Mouse (Mus musculus) embryonic facial prominence, embryonic 14.5 days (tissue): ENCODE results near the gene Ggnbp2. TPM values are rescaled to one million over a fixed set of nuclear protein-coding genes. Genes with fewer than 3 reads are reported as not detected.
A peak's percentile ranks its signal among the peaks of the same experiment; 100 is the strongest.

ENCODE experiments used
- ATAC-seq: fragments of 200-750 bp; cut with Nextera tagmentation; 2 replicates; pipeline ENCODE4 v1.8.0; 2017; ENCODE audit warnings: low read depth, moderate number of reproducible peaks, moderate TSS enrichment
- DNase-seq: peaks from one replicate; pipeline ENCODE4 v3.0.0-alpha.2; 2015; ENCODE audit warnings: low spot score
- H3K27ac ChIP-seq: fragments of 300-500 bp; sonication (generic); replicated peaks from 2 replicates; pipeline ENCODE4 v1.5.1; 2014; ENCODE audit warnings: low read depth, mild to moderate bottlenecking, low read length, moderate library complexity
- H3K27me3 ChIP-seq: fragments of 300-500 bp; sonication (generic); replicated peaks from 2 replicates; pipeline ENCODE4 v1.6.1; 2014; ENCODE audit warnings: low read length; ENCODE audit not compliant: control insufficient read depth, insufficient read depth
- H3K36me3 ChIP-seq: fragments of 300-500 bp; sonication (generic); 2 replicates; pipeline ENCODE4 v1.6.1; 2014; ENCODE audit warnings: low read length, mixed read lengths; ENCODE audit not compliant: control insufficient read depth, insufficient read depth
- H3K4me1 ChIP-seq: fragments of 300-500 bp; sonication (generic); 2 replicates; pipeline ENCODE4 v1.6.1; 2014; ENCODE audit warnings: antibody characterized with exemption, low read length; ENCODE audit not compliant: control insufficient read depth, insufficient read depth
- H3K4me2 ChIP-seq: fragments of 300-500 bp; sonication (generic); 2 replicates; pipeline ENCODE4 v1.6.1; 2014; ENCODE audit warnings: low read depth, mild to moderate bottlenecking, low read length, moderate library complexity, mixed read lengths
- H3K4me3 ChIP-seq: fragments of 300-500 bp; sonication (generic); 2 replicates; pipeline ENCODE4 v1.5.1; 2014; ENCODE audit warnings: low read depth, mild to moderate bottlenecking, low read length
- H3K9ac ChIP-seq: fragments of 300-500 bp; sonication (generic); 2 replicates; pipeline ENCODE4 v1.6.1; 2014; ENCODE audit warnings: low read depth, mild to moderate bottlenecking, low read length, moderate library complexity, mixed read lengths
- H3K9me3 ChIP-seq: fragments of 300-500 bp; sonication (generic); 2 replicates; pipeline ENCODE4 v1.6.1; 2016; ENCODE audit warnings: low read length; ENCODE audit not compliant: control insufficient read depth
- WGBS: fragments of 180-500 bp; shearing (Covaris S2); extraction: QIAGEN DNeasy Blood & Tissue Kit; methylation state at CpG from one replicate; pipeline ENCODE4 v1.1.7; 2014; 5-methylcytosine and 5-hydroxymethylcytosine counted together
- polyA plus RNA-seq: library from polyadenylated mRNA; unstranded; fragments of >200 nt; fragmentation: Nextera tagmentation; extraction: Ambion mirVana; gene quantifications from 2 replicates; pipeline ENCODE4 v1.2.1, GENCODE M21; 2014

Gene Ggnbp2
- 62.4 and 67.0 TPM in 2 replicates for polyA plus RNA-seq

GRCm38 (mm10) chr11:84870337-84871043 lies at the start of gene Ggnbp2:
TSS of gene Ggnbp2 (minus strand) at chr11:84870817.
- DNase-seq (peak; percentile 96), ATAC-seq (peak; percentile 90)
- peaks cover 6% of the 10 kb centered on the region; the same call in 1 of the 2 replicates for H3K36me3 ChIP-seq
- peaks cover 11% of the 10 kb centered on the region for H3K4me1 ChIP-seq
- peak within 1 kb of the TSS; percentile 84 for H3K4me3 ChIP-seq
- WGBS: 0% methylated on average over 23 of the region's 62 CpGs
- H3K27ac ChIP-seq: peak within 1 kb of the TSS; percentile 99
- no peaks in the 10 kb centered on the region for H3K9me3 ChIP-seq
- H3K4me2 ChIP-seq: peak within 1 kb of the TSS; percentile 89
- H3K27me3 ChIP-seq: no peaks in the 10 kb centered on the region
- peak within 1 kb of the TSS; percentile 95 for H3K9ac ChIP-seq

- no peak for ATAC-seq
- H3K9me3 ChIP-seq: no peaks in the 10 kb centered on the region
- no peaks in the 10 kb centered on the region for H3K36me3 ChIP-seq
- no peak for DNase-seq
- H3K4me3 ChIP-seq: no peak overlapping the region
- no peaks in the 10 kb centered on the region for H3K4me1 ChIP-seq
- H3K9ac ChIP-seq: no peak overlapping the region
- H3K27ac ChIP-seq: no peak overlapping the region
- no peaks in the 10 kb centered on the region for H3K27me3 ChIP-seq
- 71% methylated on average over 7 of the region's 7 CpGs for WGBS
- no peak overlapping the region for H3K4me2 ChIP-seq
These were observed 49.3 kb upstream of the Ggnbp2 start for GRCm38 (mm10) chr11:84919951-84920350.

GRCm38 (mm10) chr11:84919276-84919675 lies 48.7 kb upstream of the Ggnbp2 start:
- Histone ChIP-seq H3K4me1 (no peaks in the 10 kb centered on the region), H3K4me2 (no peak overlapping the region), H3K27me3 (no peaks in the 10 kb centered on the region), H3K4me3 (no peak overlapping the region), H3K36me3 (no peaks in the 10 kb centered on the region), H3K9ac (no peak overlapping the region), H3K27ac (no peak overlapping the region), H3K9me3 (no peaks in the 10 kb centered on the region)
- DNase-seq: peak; percentile 29
- ATAC-seq: no peak
- WGBS: 38% methylated on average over 3 of the region's 3 CpGs

GRCm38 (mm10) chr11:84918425-84918824 lies 47.8 kb upstream of the Ggnbp2 start:
- ATAC-seq (peak; percentile 82), DNase-seq (peak; percentile 79)
- no peaks in the 10 kb centered on the region for H3K4me1 ChIP-seq
- H3K4me2 ChIP-seq: peak overlapping the region; percentile 18
- no peak overlapping the region for H3K27ac ChIP-seq
- 6% methylated on average over 16 of the region's 16 CpGs for WGBS
- no peak overlapping the region for H3K9ac ChIP-seq
- H3K4me3 ChIP-seq: 0 out of 2 replicates have a peak overlapping the region, but pooled peaks have one; percentile 12
- no peaks in the 10 kb centered on the region for H3K27me3 ChIP-seq
- peaks cover 7% of the 10 kb centered on the region; the same call in 1 of the 2 replicates for H3K36me3 ChIP-seq
- no peaks in the 10 kb centered on the region for H3K9me3 ChIP-seq

GRCm38 (mm10) chr11:84916703-84917300 lies 46.2 kb upstream of the Ggnbp2 start:
- H3K4me1 ChIP-seq: no peaks in the 10 kb centered on the region
- peak overlapping the region; percentile 91 for H3K4me3 ChIP-seq
- no peak overlapping the region for H3K27ac ChIP-seq
- H3K4me2 ChIP-seq: peak overlapping the region; percentile 77
- peaks cover 20% of the 10 kb centered on the region; the same call in 1 of the 2 replicates for H3K36me3 ChIP-seq
- no peaks in the 10 kb centered on the region for H3K27me3 ChIP-seq
- WGBS: 61% methylated on average over 7 of the region's 7 CpGs
- DNase-seq: no peak
- no peaks in the 10 kb centered on the region for H3K9me3 ChIP-seq
- H3K9ac ChIP-seq: peak overlapping the region; percentile 82
- ATAC-seq: no peak

- DNase-seq (peak; percentile 97), ATAC-seq (peak; percentile 95)
- Histone ChIP-seq H3K4me2 (peak within 1 kb of the TSS; percentile 77), H3K27ac (peak within 1 kb of the TSS; percentile 39; the same call in 1 of the 2 replicates), H3K4me3 (peak within 1 kb of the TSS; percentile 91), H3K27me3 (no peaks in the 10 kb centered on the region), H3K9me3 (no peaks in the 10 kb centered on the region), H3K9ac (peak within 1 kb of the TSS; percentile 82), H3K4me1 (no peaks in the 10 kb centered on the region), H3K36me3 (peaks cover 25% of the 10 kb centered on the region)
- WGBS: 5% methylated on average over 17 of the region's 34 CpGs
These were observed 45.6 kb upstream of the Ggnbp2 start, which contains the start of gene Znhit3 for GRCm38 (mm10) chr11:84916053-84916702. TSS of gene Znhit3 (minus strand) at chr11:84916366.

- Histone ChIP-seq H3K4me3 (no peak overlapping the region), H3K27me3 (no peaks in the 10 kb centered on the region), H3K36me3 (peaks cover 38% of the 10 kb centered on the region), H3K4me2 (peak overlapping the region; percentile 77; the same call in 1 of the 2 replicates), H3K9me3 (no peaks in the 10 kb centered on the region), H3K27ac (no peak overlapping the region), H3K9ac (no peak overlapping the region), H3K4me1 (no peaks in the 10 kb centered on the region)
- DNase-seq (no peak), ATAC-seq (no peak)
- WGBS: 85% methylated on average over 5 of the region's 5 CpGs
These were observed 44.1 kb upstream of the Ggnbp2 start for GRCm38 (mm10) chr11:84914673-84915072.

- peak; percentile 14 for DNase-seq
- no peaks in the 10 kb centered on the region for H3K9me3 ChIP-seq
- 68% methylated on average over 4 of the region's 4 CpGs for WGBS
- no peak overlapping the region for H3K4me2 ChIP-seq
- ATAC-seq: peak; percentile 10; the same call in 1 of the 2 replicates
- no peaks in the 10 kb centered on the region for H3K4me1 ChIP-seq
- no peak overlapping the region for H3K27ac ChIP-seq
- H3K36me3 ChIP-seq: peaks cover 71% of the 10 kb centered on the region
- no peaks in the 10 kb centered on the region for H3K27me3 ChIP-seq
- H3K9ac ChIP-seq: no peak overlapping the region
- no peak overlapping the region for H3K4me3 ChIP-seq
These were observed 39.8 kb upstream of the Ggnbp2 start for GRCm38 (mm10) chr11:84910411-84910810.
